Mouse (Mus musculus): ENCODE data around the gene Eya2. TPM values are rescaled to one million over a fixed set of nuclear protein-coding genes. Genes with fewer than 3 reads are reported as not detected.
"Not testable (repeated sequence)": the region's sequence is repeated elsewhere in the genome, so short reads cannot be mapped to it uniquely, and the experiment has no call there.

The Eya2 gene
- polyA plus RNA-seq, 1 experiment: 4.6 TPM

GRCm38 (mm10) chr2:165792431-165793282, 197.8 kb downstream of the Eya2 start:
- H3K4me1 ChIP-seq (ENCODE audit: control insufficient read depth, insufficient read depth, low read length): no peaks in the 10 kb centered on the region
- no peak for TF ChIP-seq CTCF (IDR thresholded peaks at IDR 0.05; ENCODE audit: extremely low read depth, insufficient read depth, low read length)
- no peak for TF ChIP-seq POLR2A (IDR thresholded peaks at IDR 0.05; ENCODE audit: extremely low read depth, insufficient read depth, low read length)
- no peak overlapping the region for H3K27ac ChIP-seq (ENCODE audit: insufficient read depth, low read length)
- no peak overlapping the region for H3K4me3 ChIP-seq (ENCODE audit: insufficient read depth, low read length)

GRCm38 (mm10) chr2:165793283-165793638, 198.4 kb downstream of the Eya2 start:
- H3K4me3 ChIP-seq (ENCODE audit: insufficient read depth, low read length): no peak overlapping the region
- TF ChIP-seq CTCF (IDR thresholded peaks at IDR 0.05; ENCODE audit: extremely low read depth, insufficient read depth, low read length) (no peak), POLR2A (IDR thresholded peaks at IDR 0.05; ENCODE audit: extremely low read depth, insufficient read depth, low read length) (no peak)
- H3K27ac ChIP-seq (ENCODE audit: insufficient read depth, low read length): no peak overlapping the region
- no peaks in the 10 kb centered on the region for H3K4me1 ChIP-seq (ENCODE audit: control insufficient read depth, insufficient read depth, low read length)

GRCm38 (mm10) chr2:165797876-165798275, 203.0 kb downstream of the Eya2 start:
- TF ChIP-seq CTCF (IDR thresholded peaks at IDR 0.05; ENCODE audit: extremely low read depth, insufficient read depth, low read length) (no peak), POLR2A (IDR thresholded peaks at IDR 0.05; ENCODE audit: extremely low read depth, insufficient read depth, low read length) (no peak)
- Histone ChIP-seq H3K27ac (ENCODE audit: insufficient read depth, low read length) (no peak overlapping the region), H3K4me3 (ENCODE audit: insufficient read depth, low read length) (no peak overlapping the region), H3K4me1 (ENCODE audit: control insufficient read depth, insufficient read depth, low read length) (no peaks in the 10 kb centered on the region; the same call in 1 of the 2 replicates)

DNA sequence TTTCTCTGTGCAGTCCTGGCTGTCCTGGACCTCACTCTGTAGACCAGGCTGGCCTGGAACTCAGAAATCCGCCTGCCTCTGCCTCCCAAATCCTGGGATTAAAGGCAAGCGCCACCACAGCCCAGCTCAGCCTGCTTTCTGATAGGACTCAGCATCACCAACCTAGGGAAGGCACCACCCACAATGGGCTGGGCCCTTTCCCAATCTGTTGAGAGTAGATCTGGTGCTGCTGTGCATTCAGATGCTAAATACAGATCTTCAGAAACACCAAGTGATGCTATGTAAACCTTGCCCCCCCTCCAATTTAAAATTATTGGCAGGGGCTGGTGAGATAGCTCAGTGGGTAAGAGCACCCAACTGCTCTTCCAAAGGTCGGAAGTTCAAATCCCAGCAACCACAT, 205.3 kb downstream of the Eya2 start:
- not testable (repeated sequence) for H3K4me3 ChIP-seq (ENCODE audit: insufficient read depth, low read length); H3K4me1 ChIP-seq (ENCODE audit: control insufficient read depth, insufficient read depth, low read length); H3K27ac ChIP-seq (ENCODE audit: insufficient read depth, low read length)

- Histone ChIP-seq H3K4me1 (ENCODE audit: control insufficient read depth, insufficient read depth, low read length) (no peaks in the 10 kb centered on the region), H3K4me3 (ENCODE audit: insufficient read depth, low read length) (no peak overlapping the region), H3K27ac (ENCODE audit: insufficient read depth, low read length) (no peak overlapping the region)
- TF ChIP-seq POLR2A (IDR thresholded peaks at IDR 0.05; ENCODE audit: extremely low read depth, insufficient read depth, low read length) (no peak), CTCF (IDR thresholded peaks at IDR 0.05; ENCODE audit: extremely low read depth, insufficient read depth, low read length) (no peak)
These were observed 213.5 kb downstream of the Eya2 start for GRCm38 (mm10) chr2:165808179-165808975.

GRCm38 (mm10) chr2:165809091-165809490, 214.3 kb downstream of the Eya2 start:
- H3K4me3 ChIP-seq (ENCODE audit: insufficient read depth, low read length): no peak overlapping the region
- no peaks in the 10 kb centered on the region for H3K4me1 ChIP-seq (ENCODE audit: control insufficient read depth, insufficient read depth, low read length)
- TF ChIP-seq POLR2A (IDR thresholded peaks at IDR 0.05; ENCODE audit: extremely low read depth, insufficient read depth, low read length): no peak
- no peak for TF ChIP-seq CTCF (IDR thresholded peaks at IDR 0.05; ENCODE audit: extremely low read depth, insufficient read depth, low read length)
- H3K27ac ChIP-seq (ENCODE audit: insufficient read depth, low read length): no peak overlapping the region

- no peak overlapping the region for H3K4me3 ChIP-seq (ENCODE audit: insufficient read depth, low read length)
- H3K4me1 ChIP-seq (ENCODE audit: control insufficient read depth, insufficient read depth, low read length): no peaks in the 10 kb centered on the region
- TF ChIP-seq CTCF (IDR thresholded peaks at IDR 0.05; ENCODE audit: extremely low read depth, insufficient read depth, low read length): no peak
- TF ChIP-seq POLR2A (IDR thresholded peaks at IDR 0.05; ENCODE audit: extremely low read depth, insufficient read depth, low read length): no peak
- H3K27ac ChIP-seq (ENCODE audit: insufficient read depth, low read length): no peak overlapping the region
These were observed 215.2 kb downstream of the Eya2 start for GRCm38 (mm10) chr2:165809901-165810477.

- Histone ChIP-seq H3K4me1 (ENCODE audit: control insufficient read depth, insufficient read depth, low read length) (peaks cover 1% of the 10 kb centered on the region; the same call in 1 of the 2 replicates), H3K27ac (ENCODE audit: insufficient read depth, low read length) (no peak overlapping the region)
- no peak for TF ChIP-seq POLR2A (IDR thresholded peaks at IDR 0.05; ENCODE audit: extremely low read depth, insufficient read depth, low read length)
- TF ChIP-seq CTCF (IDR thresholded peaks at IDR 0.05; ENCODE audit: extremely low read depth, insufficient read depth, low read length): peak; percentile 66
These were observed 216.7 kb downstream of the Eya2 start for GRCm38 (mm10) chr2:165811536-165811935.

DNA sequence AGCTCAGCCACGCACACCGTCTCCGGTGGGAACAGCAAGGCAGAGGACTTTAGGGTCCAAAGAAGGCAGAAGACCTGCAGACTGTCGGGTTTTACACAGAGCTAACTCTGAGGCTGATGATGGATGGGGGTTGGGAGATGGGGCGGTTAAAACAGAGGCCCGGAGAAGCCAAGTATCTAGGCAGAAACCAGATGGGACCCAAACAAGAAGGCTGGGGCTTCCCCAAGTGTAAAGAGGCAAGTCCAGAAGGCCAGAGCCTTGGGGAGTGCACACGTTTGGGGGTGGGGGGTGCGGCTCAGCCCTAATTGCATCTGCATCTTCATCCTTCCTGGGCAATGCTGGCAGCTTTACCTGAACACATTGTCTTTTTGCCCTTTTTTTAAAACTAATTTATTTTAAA, 218.1 kb downstream of the Eya2 start:
- peaks cover 11% of the 10 kb centered on the region for H3K4me1 ChIP-seq (ENCODE audit: control insufficient read depth, insufficient read depth, low read length)
- TF ChIP-seq CTCF (IDR thresholded peaks at IDR 0.05; ENCODE audit: extremely low read depth, insufficient read depth, low read length): no peak
- no peak for TF ChIP-seq POLR2A (IDR thresholded peaks at IDR 0.05; ENCODE audit: extremely low read depth, insufficient read depth, low read length)
- no peak overlapping the region for H3K27ac ChIP-seq (ENCODE audit: insufficient read depth, low read length)
- H3K4me3 ChIP-seq (ENCODE audit: insufficient read depth, low read length): no peak overlapping the region

More at GRCm38 (mm10) chr2:165811536-165811935, 216.7 kb downstream of the Eya2 start:
- H3K4me3 ChIP-seq (ENCODE audit: insufficient read depth, low read length): no peak overlapping the region

Measured in cortical plate, adult 2 months (tissue).